Mouse (Mus musculus): ENCODE data around the gene Cox20. TPM values are rescaled to one million over a fixed set of nuclear protein-coding genes. Genes with fewer than 3 reads are reported as not detected.
A peak's percentile ranks its signal among the peaks of the same experiment; 100 is the strongest.
"Not testable (repeated sequence)": the region's sequence is repeated elsewhere in the genome, so short reads cannot be mapped to it uniquely, and the experiment has no call there.

Gene Cox20
- polyA plus RNA-seq, 1 experiment from 2014 or later, result 100 TPM

DNA sequence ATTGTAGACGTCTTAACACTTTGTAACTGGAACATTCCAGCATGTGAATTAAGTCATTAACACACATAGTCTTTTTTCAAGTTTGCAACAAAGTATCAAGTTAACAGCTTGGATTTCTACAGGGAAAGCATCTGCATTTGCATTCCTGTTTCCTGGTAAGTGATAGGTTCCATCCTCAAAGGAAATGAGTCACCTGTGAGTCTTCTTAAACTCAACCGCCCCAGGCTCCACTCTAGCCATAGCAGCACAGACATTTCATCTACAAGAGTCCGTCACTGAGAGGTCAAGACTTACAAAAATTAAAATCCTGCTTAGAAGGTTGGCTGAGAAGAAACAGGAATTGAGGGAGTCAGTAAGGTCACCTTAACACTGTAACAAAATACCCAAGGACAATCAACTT lies 27.2 kb upstream of the Cox20 start:
- Histone ChIP-seq H3K4me1 (ENCODE audit: control insufficient read depth, insufficient read depth, low read length) (no peaks in the 10 kb centered on the region), H3K4me3 (ENCODE audit: low read depth, low read length) (no peak overlapping the region), H3K27me3 (ENCODE audit: control insufficient read depth, insufficient read depth, low read depth, low read length) (no peaks in the 10 kb centered on the region), H3K27ac (ENCODE audit: low read length) (no peak overlapping the region), H3K9me3 (replicated peaks; ENCODE audit: control insufficient read depth, low read length, poor library complexity, severe bottlenecking) (no peaks in the 10 kb centered on the region), H3K4me2 (ENCODE audit: low read length) (no peak overlapping the region), H3K36me3 (ENCODE audit: control insufficient read depth, insufficient read depth, low read length) (no peaks in the 10 kb centered on the region), H3K9ac (ENCODE audit: low read depth, low read length) (no peak overlapping the region)
- WGBS, result 87% methylated on average over 3 of the region's 3 CpGs
- no peak for ATAC-seq

GRCm38 (mm10) chr1:178294051-178294450 lies 24.9 kb upstream of the Cox20 start:
- WGBS, result 94% methylated on average over 1 of the region's 1 CpGs

DNA sequence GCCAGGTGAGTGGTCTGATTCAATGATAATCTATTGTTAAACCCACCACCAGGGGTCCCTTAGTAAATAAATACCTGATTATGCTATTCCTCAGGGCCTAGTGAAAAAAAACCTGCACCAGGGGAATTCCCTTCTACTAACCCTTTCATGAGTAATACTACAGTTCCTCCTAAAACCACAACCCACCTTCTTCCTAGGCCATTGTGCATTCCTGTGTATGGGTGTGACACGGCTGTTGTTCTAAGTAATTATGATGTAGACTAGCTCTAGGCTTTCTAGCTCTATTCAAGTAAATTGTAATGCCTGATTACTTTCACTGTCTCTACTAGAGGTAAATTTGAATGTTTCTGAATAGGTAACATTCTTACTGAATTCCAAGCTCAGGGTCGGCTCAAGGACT lies 17.7 kb upstream of the Cox20 start:
- not testable (repeated sequence) for H3K4me3 ChIP-seq (ENCODE audit: low read depth, low read length); H3K9me3 ChIP-seq (replicated peaks; ENCODE audit: control insufficient read depth, low read length, poor library complexity, severe bottlenecking); H3K9ac ChIP-seq (ENCODE audit: low read depth, low read length); H3K4me2 ChIP-seq (ENCODE audit: low read length); H3K4me1 ChIP-seq (ENCODE audit: control insufficient read depth, insufficient read depth, low read length); H3K36me3 ChIP-seq (ENCODE audit: control insufficient read depth, insufficient read depth, low read length); H3K27me3 ChIP-seq (ENCODE audit: control insufficient read depth, insufficient read depth, low read depth, low read length); H3K27ac ChIP-seq (ENCODE audit: low read length); ATAC-seq
- 93% methylated on average over 2 of the region's 2 CpGs for WGBS

More at GRCm38 (mm10) chr1:178294051-178294450, 24.9 kb upstream of the Cox20 start:
- Histone ChIP-seq H3K4me2 (ENCODE audit: low read length) (no peak overlapping the region), H3K36me3 (ENCODE audit: control insufficient read depth, insufficient read depth, low read length) (no peaks in the 10 kb centered on the region), H3K4me3 (ENCODE audit: low read depth, low read length) (no peak overlapping the region), H3K27ac (ENCODE audit: low read length) (no peak overlapping the region), H3K27me3 (ENCODE audit: control insufficient read depth, insufficient read depth, low read depth, low read length) (no peaks in the 10 kb centered on the region), H3K4me1 (ENCODE audit: control insufficient read depth, insufficient read depth, low read length) (no peaks in the 10 kb centered on the region), H3K9me3 (replicated peaks; ENCODE audit: control insufficient read depth, low read length, poor library complexity, severe bottlenecking) (no peaks in the 10 kb centered on the region), H3K9ac (ENCODE audit: low read depth, low read length) (no peak overlapping the region)
- ATAC-seq, result no peak

GRCm38 (mm10) chr1:178303425-178303824 lies 15.5 kb upstream of the Cox20 start:
- no peaks in the 10 kb centered on the region for H3K27me3 ChIP-seq (ENCODE audit: control insufficient read depth, insufficient read depth, low read depth, low read length)
- H3K9ac ChIP-seq (ENCODE audit: low read depth, low read length), result no peak overlapping the region
- no peak overlapping the region for H3K4me2 ChIP-seq (ENCODE audit: low read length)
- no peak overlapping the region for H3K4me3 ChIP-seq (ENCODE audit: low read depth, low read length)
- WGBS, result 25% methylated on average over 3 of the region's 3 CpGs
- ATAC-seq, result no peak; the same call in 1 of the 2 replicates
- 0 out of 2 replicates have a peak, but pooled peaks cover 3% of the 10 kb centered on the region for H3K9me3 ChIP-seq (replicated peaks; ENCODE audit: control insufficient read depth, low read length, poor library complexity, severe bottlenecking)
- no peak overlapping the region for H3K27ac ChIP-seq (ENCODE audit: low read length)
- no peaks in the 10 kb centered on the region for H3K4me1 ChIP-seq (ENCODE audit: control insufficient read depth, insufficient read depth, low read length)
- no peaks in the 10 kb centered on the region for H3K36me3 ChIP-seq (ENCODE audit: control insufficient read depth, insufficient read depth, low read length)

DNA sequence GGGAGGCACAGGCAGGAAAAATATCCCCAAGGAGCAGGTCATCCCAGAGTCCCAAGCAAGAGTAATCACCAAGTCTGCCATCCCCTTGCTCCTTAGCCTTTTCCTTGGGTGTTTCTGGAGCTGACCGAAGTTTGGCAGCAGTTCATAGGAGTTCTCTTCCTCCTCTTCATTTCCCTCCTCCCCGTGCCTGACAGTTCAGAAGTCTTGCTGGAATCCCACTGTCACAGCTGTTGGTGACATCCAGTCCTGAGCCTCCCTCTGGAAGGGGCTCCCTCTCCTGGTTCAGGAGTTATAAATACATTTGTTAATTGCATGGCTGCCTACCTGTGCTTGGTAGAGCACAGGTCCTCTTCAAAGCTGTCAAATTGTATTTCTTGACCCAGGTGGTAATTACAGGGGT lies 9.4 kb upstream of the Cox20 start:
- Histone ChIP-seq H3K9ac (ENCODE audit: low read depth, low read length) (no peak overlapping the region), H3K36me3 (ENCODE audit: control insufficient read depth, insufficient read depth, low read length) (no peaks in the 10 kb centered on the region), H3K9me3 (replicated peaks; ENCODE audit: control insufficient read depth, low read length, poor library complexity, severe bottlenecking) (no peaks in the 10 kb centered on the region), H3K27me3 (ENCODE audit: control insufficient read depth, insufficient read depth, low read depth, low read length) (no peaks in the 10 kb centered on the region), H3K27ac (ENCODE audit: low read length) (no peak overlapping the region), H3K4me3 (ENCODE audit: low read depth, low read length) (no peak overlapping the region), H3K4me2 (ENCODE audit: low read length) (no peak overlapping the region), H3K4me1 (ENCODE audit: control insufficient read depth, insufficient read depth, low read length) (no peaks in the 10 kb centered on the region)
- WGBS, result 86% methylated on average over 2 of the region's 2 CpGs
- ATAC-seq, result no peak

DNA sequence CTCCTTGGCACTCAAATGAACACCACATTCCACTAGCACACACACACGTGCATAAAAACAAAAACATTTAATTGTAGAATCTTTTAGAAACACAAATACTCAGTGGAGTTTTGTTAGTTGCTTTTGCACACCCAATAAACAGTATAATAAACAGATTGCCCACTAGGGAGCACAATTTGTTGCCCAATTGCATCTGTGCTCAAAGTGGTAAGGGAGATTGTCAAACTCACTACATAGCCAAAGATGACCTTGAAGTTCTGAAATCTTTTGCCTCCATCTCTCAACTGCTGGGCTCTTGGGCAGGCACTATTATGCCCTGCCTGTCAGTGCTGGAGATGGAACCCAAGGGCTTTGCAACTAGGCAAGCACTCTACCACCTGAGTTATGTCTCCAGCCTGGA lies 8.8 kb upstream of the Cox20 start:
- Histone ChIP-seq H3K27ac (ENCODE audit: low read length) (no peak overlapping the region), H3K36me3 (ENCODE audit: control insufficient read depth, insufficient read depth, low read length) (no peaks in the 10 kb centered on the region)
- ATAC-seq, result no peak

DNA sequence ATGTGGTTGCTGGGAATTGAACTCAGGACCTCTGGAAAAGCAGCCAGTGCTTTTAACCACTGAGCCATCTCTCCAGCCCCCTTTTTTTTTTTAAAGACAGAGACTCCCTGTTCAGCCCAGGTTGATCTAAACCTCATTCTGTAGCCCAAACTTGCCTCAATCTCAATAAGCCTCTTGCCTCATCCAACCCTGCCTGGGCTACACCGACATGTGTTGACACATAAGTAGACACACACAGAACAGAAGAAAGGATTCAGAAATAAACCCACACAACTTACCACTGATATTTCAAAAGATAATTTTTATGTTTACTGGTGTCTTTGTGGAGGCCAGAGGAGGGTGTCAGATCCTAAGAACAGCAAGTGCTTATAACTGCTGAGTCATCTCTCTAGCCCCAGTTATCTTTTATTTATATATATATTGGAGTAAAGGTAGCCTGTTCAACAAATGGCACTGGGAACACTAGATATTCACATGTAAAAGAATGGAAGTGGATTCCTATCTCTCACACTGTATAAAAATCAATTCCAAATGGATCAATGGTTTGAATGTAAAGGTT lies 5.8 kb upstream of the Cox20 start:
- no peak for ATAC-seq
- no peak overlapping the region for H3K27ac ChIP-seq (ENCODE audit: low read length)
- H3K4me1 ChIP-seq (ENCODE audit: control insufficient read depth, insufficient read depth, low read length), result peaks cover 10% of the 10 kb centered on the region
- H3K4me2 ChIP-seq (ENCODE audit: low read length), result no peak overlapping the region
- 95% methylated on average over 1 of the region's 1 CpGs for WGBS
- no peak overlapping the region for H3K9ac ChIP-seq (ENCODE audit: low read depth, low read length)
- H3K27me3 ChIP-seq (ENCODE audit: control insufficient read depth, insufficient read depth, low read depth, low read length), result no peaks in the 10 kb centered on the region
- H3K36me3 ChIP-seq (ENCODE audit: control insufficient read depth, insufficient read depth, low read length), result no peaks in the 10 kb centered on the region
- no peaks in the 10 kb centered on the region for H3K9me3 ChIP-seq (replicated peaks; ENCODE audit: control insufficient read depth, low read length, poor library complexity, severe bottlenecking)
- no peak overlapping the region for H3K4me3 ChIP-seq (ENCODE audit: low read depth, low read length)

More for the DNA sequence above, 8.8 kb upstream of the Cox20 start:
- Histone ChIP-seq H3K4me2 (ENCODE audit: low read length) (no peak overlapping the region), H3K9me3 (replicated peaks; ENCODE audit: control insufficient read depth, low read length, poor library complexity, severe bottlenecking) (no peaks in the 10 kb centered on the region), H3K27me3 (ENCODE audit: control insufficient read depth, insufficient read depth, low read depth, low read length) (no peaks in the 10 kb centered on the region), H3K9ac (ENCODE audit: low read depth, low read length) (no peak overlapping the region), H3K4me1 (ENCODE audit: control insufficient read depth, insufficient read depth, low read length) (no peaks in the 10 kb centered on the region), H3K4me3 (ENCODE audit: low read depth, low read length) (no peak overlapping the region)
- WGBS, result 81% methylated on average over 1 of the region's 1 CpGs

GRCm38 (mm10) chr1:178314236-178314635 lies 4.7 kb upstream of the Cox20 start:
- no peak overlapping the region for H3K4me2 ChIP-seq (ENCODE audit: low read length)
- WGBS, result 89% methylated on average over 2 of the region's 2 CpGs
- H3K36me3 ChIP-seq (ENCODE audit: control insufficient read depth, insufficient read depth, low read length), result no peaks in the 10 kb centered on the region
- H3K9ac ChIP-seq (ENCODE audit: low read depth, low read length), result no peak overlapping the region
- no peak for ATAC-seq
- H3K27ac ChIP-seq (ENCODE audit: low read length), result no peak overlapping the region
- no peaks in the 10 kb centered on the region for H3K27me3 ChIP-seq (ENCODE audit: control insufficient read depth, insufficient read depth, low read depth, low read length)
- H3K9me3 ChIP-seq (replicated peaks; ENCODE audit: control insufficient read depth, low read length, poor library complexity, severe bottlenecking), result no peaks in the 10 kb centered on the region
- H3K4me3 ChIP-seq (ENCODE audit: low read depth, low read length), result no peak overlapping the region
- peaks cover 10% of the 10 kb centered on the region for H3K4me1 ChIP-seq (ENCODE audit: control insufficient read depth, insufficient read depth, low read length)

- H3K4me1 ChIP-seq (ENCODE audit: control insufficient read depth, insufficient read depth, low read length), result peaks cover 33% of the 10 kb centered on the region
Observed at GRCm38 (mm10) chr1:178317275-178318001, 1.5 kb upstream of the Cox20 start.

More at GRCm38 (mm10) chr1:178317275-178318001, 1.5 kb upstream of the Cox20 start:
- 34% methylated on average over 10 of the region's 10 CpGs for WGBS
- no peaks in the 10 kb centered on the region for H3K27me3 ChIP-seq (ENCODE audit: control insufficient read depth, insufficient read depth, low read depth, low read length)
- no peak for ATAC-seq
- peak overlapping the region; percentile 58 for H3K4me3 ChIP-seq (ENCODE audit: low read depth, low read length)
- H3K4me2 ChIP-seq (ENCODE audit: low read length), result peak overlapping the region; percentile 80
- H3K36me3 ChIP-seq (ENCODE audit: control insufficient read depth, insufficient read depth, low read length), result 0 out of 2 replicates have a peak, but pooled peaks cover 5% of the 10 kb centered on the region
- peak overlapping the region; percentile 100 for H3K27ac ChIP-seq (ENCODE audit: low read length)
- no peaks in the 10 kb centered on the region for H3K9me3 ChIP-seq (replicated peaks; ENCODE audit: control insufficient read depth, low read length, poor library complexity, severe bottlenecking)
- H3K9ac ChIP-seq (ENCODE audit: low read depth, low read length), result peak overlapping the region; percentile 91
